Mouse (Mus musculus): ENCODE data around the gene Gpr180. TPM values are rescaled to one million over a fixed set of nuclear protein-coding genes. Genes with fewer than 3 reads are reported as not detected.
"Not testable (repeated sequence)": the region's sequence is repeated elsewhere in the genome, so short reads cannot be mapped to it uniquely, and the experiment has no call there.

Gpr180 gene
- polyA plus RNA-seq, 1 experiment from 2014 or later: 29.1 TPM

GRCm38 (mm10) chr14:118131472-118131871, 5.5 kb upstream of the Gpr180 start:
- Histone ChIP-seq H3K27me3 (no peaks in the 10 kb centered on the region), H3K4me1 (peaks cover 21% of the 10 kb centered on the region)
- no peak for ATAC-seq (replicated peaks)

GRCm38 (mm10) chr14:118131931-118132641, 4.9 kb upstream of the Gpr180 start:
- peaks cover 22% of the 10 kb centered on the region for H3K4me1 ChIP-seq
- H3K4me3 ChIP-seq: peak overlapping the region; percentile 68
- peak overlapping the region; percentile 78 for H3K9ac ChIP-seq (replicated peaks)
- H3K36me3 ChIP-seq: peaks cover 8% of the 10 kb centered on the region
- peak; percentile 21 for ATAC-seq (replicated peaks)
- 12% methylated on average over 21 of the region's 21 CpGs for WGBS
- H3K9me3 ChIP-seq: no peaks in the 10 kb centered on the region
- H3K27me3 ChIP-seq: no peaks in the 10 kb centered on the region
- peak overlapping the region; percentile 79 for H3K4me2 ChIP-seq (replicated peaks)
- peak overlapping the region; percentile 46; the same call in 1 of the 2 replicates for H3K27ac ChIP-seq (replicated peaks)

More at GRCm38 (mm10) chr14:118131472-118131871, 5.5 kb upstream of the Gpr180 start:
- no peak overlapping the region for H3K27ac ChIP-seq (replicated peaks)
- WGBS: 81% methylated on average over 7 of the region's 7 CpGs
- peak overlapping the region; percentile 79 for H3K4me2 ChIP-seq (replicated peaks)
- peaks cover 14% of the 10 kb centered on the region for H3K36me3 ChIP-seq
- no peaks in the 10 kb centered on the region for H3K9me3 ChIP-seq
- peak overlapping the region; percentile 68 for H3K4me3 ChIP-seq
- no peak overlapping the region for H3K9ac ChIP-seq (replicated peaks)

GRCm38 (mm10) chr14:118132642-118132977, 4.3 kb upstream of the Gpr180 start, which contains the start of gene Tgds:
TSS of gene Tgds (minus strand) at chr14:118132755.
- peaks cover 23% of the 10 kb centered on the region for H3K4me1 ChIP-seq
- peak within 1 kb of the TSS; percentile 68 for H3K4me3 ChIP-seq
- under 1% methylated on average over 28 of the region's 28 CpGs for WGBS
- peak within 1 kb of the TSS; percentile 78 for H3K9ac ChIP-seq (replicated peaks)
- peak within 1 kb of the TSS; percentile 46; the same call in 1 of the 2 replicates for H3K27ac ChIP-seq (replicated peaks)
- no peaks in the 10 kb centered on the region for H3K9me3 ChIP-seq
- peak; percentile 81 for ATAC-seq (replicated peaks)
- H3K4me2 ChIP-seq (replicated peaks): peak within 1 kb of the TSS; percentile 79
- no peaks in the 10 kb centered on the region for H3K27me3 ChIP-seq
- H3K36me3 ChIP-seq: peaks cover 3% of the 10 kb centered on the region

GRCm38 (mm10) chr14:118137487-118137886, 529 bp downstream of the Gpr180 start:
- Histone ChIP-seq H3K27ac (replicated peaks) (peak overlapping the region; percentile 54), H3K27me3 (no peaks in the 10 kb centered on the region), H3K36me3 (0 out of 2 replicates have a peak, but pooled peaks cover 8% of the 10 kb centered on the region), H3K4me3 (peak overlapping the region; percentile 89), H3K9ac (replicated peaks) (peak overlapping the region; percentile 90), H3K4me2 (replicated peaks) (peak overlapping the region; percentile 78), H3K9me3 (no peaks in the 10 kb centered on the region), H3K4me1 (peaks cover 19% of the 10 kb centered on the region)
- WGBS: under 1% methylated on average over 13 of the region's 13 CpGs
- ATAC-seq (replicated peaks): peak; percentile 23

GRCm38 (mm10) chr14:118142283-118142682, 5.3 kb downstream of the Gpr180 start:
- Histone ChIP-seq H3K27ac (replicated peaks) (no peak overlapping the region), H3K27me3 (no peaks in the 10 kb centered on the region), H3K4me2 (replicated peaks) (no peak overlapping the region), H3K4me1 (peaks cover 10% of the 10 kb centered on the region), H3K9me3 (no peaks in the 10 kb centered on the region), H3K9ac (replicated peaks) (no peak overlapping the region), H3K36me3 (0 out of 2 replicates have a peak, but pooled peaks cover 8% of the 10 kb centered on the region), H3K4me3 (no peak overlapping the region)
- 95% methylated on average over 5 of the region's 5 CpGs for WGBS
- no peak for ATAC-seq (replicated peaks)

GRCm38 (mm10) chr14:118148046-118148445, 11.1 kb downstream of the Gpr180 start:
- H3K4me2 ChIP-seq (replicated peaks): no peak overlapping the region
- WGBS: 91% methylated on average over 13 of the region's 13 CpGs
- H3K27ac ChIP-seq (replicated peaks): no peak overlapping the region
- H3K27me3 ChIP-seq: no peaks in the 10 kb centered on the region
- no peaks in the 10 kb centered on the region for H3K36me3 ChIP-seq
- H3K9me3 ChIP-seq: no peaks in the 10 kb centered on the region
- H3K4me3 ChIP-seq: no peak overlapping the region
- H3K4me1 ChIP-seq: no peaks in the 10 kb centered on the region
- H3K9ac ChIP-seq (replicated peaks): no peak overlapping the region
- no peak for ATAC-seq (replicated peaks)

- 90% methylated on average over 10 of the region's 10 CpGs for WGBS
- Histone ChIP-seq H3K36me3 (no peaks in the 10 kb centered on the region), H3K4me3 (no peak overlapping the region), H3K4me1 (no peaks in the 10 kb centered on the region), H3K9ac (replicated peaks) (no peak overlapping the region), H3K9me3 (no peaks in the 10 kb centered on the region), H3K27ac (replicated peaks) (no peak overlapping the region), H3K27me3 (no peaks in the 10 kb centered on the region), H3K4me2 (replicated peaks) (no peak overlapping the region)
- ATAC-seq (replicated peaks): no peak
These were observed 11.6 kb downstream of the Gpr180 start for GRCm38 (mm10) chr14:118148554-118148953.

GRCm38 (mm10) chr14:118150656-118151551, 13.9 kb downstream of the Gpr180 start:
- no peak overlapping the region for H3K4me2 ChIP-seq (replicated peaks)
- H3K27me3 ChIP-seq: no peaks in the 10 kb centered on the region
- H3K9ac ChIP-seq (replicated peaks): no peak overlapping the region
- no peak overlapping the region for H3K27ac ChIP-seq (replicated peaks)
- no peaks in the 10 kb centered on the region for H3K4me1 ChIP-seq
- no peaks in the 10 kb centered on the region for H3K9me3 ChIP-seq
- no peaks in the 10 kb centered on the region for H3K36me3 ChIP-seq
- 89% methylated on average over 26 of the region's 26 CpGs for WGBS
- no peak overlapping the region for H3K4me3 ChIP-seq
- no peak for ATAC-seq (replicated peaks)

GRCm38 (mm10) chr14:118151651-118152293, 14.8 kb downstream of the Gpr180 start:
- WGBS: 74% methylated on average over 5 of the region's 5 CpGs
- no peak overlapping the region for H3K9ac ChIP-seq (replicated peaks)
- ATAC-seq (replicated peaks): no peak

GRCm38 (mm10) chr14:118152294-118152651, 15.3 kb downstream of the Gpr180 start:
- Histone ChIP-seq H3K9ac (replicated peaks) (no peak overlapping the region), H3K4me3 (no peak overlapping the region), H3K9me3 (no peaks in the 10 kb centered on the region), H3K36me3 (no peaks in the 10 kb centered on the region), H3K4me2 (replicated peaks) (no peak overlapping the region), H3K27ac (replicated peaks) (no peak overlapping the region), H3K4me1 (no peaks in the 10 kb centered on the region), H3K27me3 (no peaks in the 10 kb centered on the region)
- WGBS: 93% methylated on average over 8 of the region's 8 CpGs
- no peak for ATAC-seq (replicated peaks)

More at GRCm38 (mm10) chr14:118151651-118152293, 14.8 kb downstream of the Gpr180 start:
- Histone ChIP-seq H3K4me3 (no peak overlapping the region), H3K4me1 (no peaks in the 10 kb centered on the region), H3K27me3 (no peaks in the 10 kb centered on the region), H3K36me3 (no peaks in the 10 kb centered on the region), H3K4me2 (replicated peaks) (no peak overlapping the region), H3K9me3 (no peaks in the 10 kb centered on the region), H3K27ac (replicated peaks) (no peak overlapping the region)

GRCm38 (mm10) chr14:118156056-118156455, 19.1 kb downstream of the Gpr180 start:
- peaks cover 12% of the 10 kb centered on the region for H3K36me3 ChIP-seq
- H3K9me3 ChIP-seq; H3K4me1 ChIP-seq; H3K9ac ChIP-seq (replicated peaks); H3K4me3 ChIP-seq; H3K27me3 ChIP-seq; H3K4me2 ChIP-seq (replicated peaks); H3K27ac ChIP-seq (replicated peaks): not testable (repeated sequence)
- 0 out of 2 replicates have a peak, but pooled peaks have one; percentile 3 for ATAC-seq (replicated peaks)
- 89% methylated on average over 16 of the region's 16 CpGs for WGBS

- Histone ChIP-seq H3K9ac (replicated peaks) (no peak overlapping the region), H3K27me3 (no peaks in the 10 kb centered on the region), H3K9me3 (no peaks in the 10 kb centered on the region), H3K36me3 (peaks cover 12% of the 10 kb centered on the region), H3K27ac (replicated peaks) (no peak overlapping the region), H3K4me1 (no peaks in the 10 kb centered on the region), H3K4me3 (no peak overlapping the region), H3K4me2 (replicated peaks) (no peak overlapping the region)
- ATAC-seq (replicated peaks): peak; percentile 55
- WGBS: 77% methylated on average over 10 of the region's 10 CpGs
These were observed 19.8 kb downstream of the Gpr180 start for GRCm38 (mm10) chr14:118156740-118157139.
